Mouse (Mus musculus) intestine, embryonic 16.5 days (tissue): ENCODE data around the gene Dvl3. TPM values are rescaled to one million over a fixed set of nuclear protein-coding genes. Genes with fewer than 3 reads are reported as not detected.

Experiments
- ATAC-seq: fragments of 200-750 bp; cut with Nextera tagmentation; 2 replicates; pipeline ENCODE4 v1.8.0; 2017; ENCODE audit warnings: moderate TSS enrichment, moderate library complexity
- H3K27ac ChIP-seq: fragments of 300-500 bp; sonication (generic); 2 replicates; pipeline ENCODE4 v1.5.1; 2014; ENCODE audit warnings: mild to moderate bottlenecking, low read length
- H3K27me3 ChIP-seq: fragments of 300-500 bp; sonication (generic); replicated peaks from 2 replicates; pipeline ENCODE4 v1.6.1; 2014; ENCODE audit warnings: low read length, control low read depth, mixed read lengths; ENCODE audit not compliant: control insufficient read depth, insufficient read depth
- H3K36me3 ChIP-seq: fragments of 300-500 bp; sonication (generic); 2 replicates; pipeline ENCODE4 v1.6.1; 2014; ENCODE audit warnings: low read length, control low read depth; ENCODE audit not compliant: control insufficient read depth, insufficient read depth
- H3K4me1 ChIP-seq: fragments of 300-500 bp; sonication (generic); 2 replicates; pipeline ENCODE4 v1.6.1; 2014; ENCODE audit warnings: low read length, control low read depth, mixed read lengths; ENCODE audit not compliant: control insufficient read depth, insufficient read depth
- H3K4me2 ChIP-seq: fragments of 300-500 bp; sonication (generic); 2 replicates; pipeline ENCODE4 v1.6.1; 2014; ENCODE audit warnings: low read depth, low read length, control low read depth
- H3K4me3 ChIP-seq: fragments of 300-500 bp; sonication (generic); 2 replicates; pipeline ENCODE4 v1.5.1; 2014; ENCODE audit warnings: mild to moderate bottlenecking, low read length
- H3K9ac ChIP-seq: fragments of 300-500 bp; sonication (generic); 2 replicates; pipeline ENCODE4 v1.6.1; 2014; ENCODE audit warnings: low read depth, low read length
- H3K9me3 ChIP-seq: fragments of 300-500 bp; sonication (generic); 2 replicates; pipeline ENCODE4 v1.6.1; 2016; ENCODE audit warnings: low read length, control low read depth; ENCODE audit not compliant: control insufficient read depth
- WGBS: fragments of 180-500 bp; shearing (Covaris S2); extraction: QIAGEN DNeasy Blood & Tissue Kit; methylation state at CpG from one replicate; pipeline ENCODE4 v1.1.7; 2014; 5-methylcytosine and 5-hydroxymethylcytosine counted together
- polyA plus RNA-seq: library from polyadenylated mRNA; unstranded; fragments of >200 nt; fragmentation: Nextera tagmentation; extraction: Ambion mirVana; gene quantifications from 2 replicates; pipeline ENCODE4 v1.2.1, GENCODE M21; 2015

Dvl3 gene
- polyA plus RNA-seq: 15.7 and 18.5 TPM in 2 replicates

DNA sequence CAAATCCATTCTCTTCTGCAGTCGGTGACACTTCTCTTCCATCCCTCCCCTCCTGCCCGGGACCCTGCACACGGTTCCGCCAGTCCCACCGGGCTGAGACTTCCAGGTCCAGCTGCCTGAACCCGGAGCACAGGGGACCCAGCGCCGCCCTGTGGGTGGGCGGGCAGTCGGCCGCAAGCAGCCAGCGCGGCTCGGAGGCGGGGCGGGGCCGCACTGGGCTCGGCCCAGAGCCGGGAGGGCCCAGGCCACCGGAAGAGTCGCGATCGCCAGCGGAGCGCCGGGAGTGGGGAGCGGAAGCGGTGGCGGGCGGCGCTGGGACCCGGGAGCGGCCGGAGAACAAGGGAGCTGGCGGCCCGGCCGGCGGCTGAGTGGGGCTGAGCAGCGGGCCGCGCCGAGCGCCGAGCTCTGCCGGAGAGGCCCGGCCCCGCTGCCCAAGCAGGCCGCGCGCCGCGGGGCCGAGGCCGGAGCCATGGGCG is at the start of gene Dvl3:
Gene Dvl3, plus strand, starts transcription at position 257 of the 476 bp plus-strand sequence.
- no peaks in the 10 kb centered on the region for H3K9me3 ChIP-seq
- ATAC-seq: peak; percentile 98
- peak within 1 kb of the TSS; percentile 83 for H3K4me2 ChIP-seq
- H3K4me1 ChIP-seq: peaks cover 16% of the 10 kb centered on the region
- peak within 1 kb of the TSS; percentile 90 for H3K4me3 ChIP-seq
- peak within 1 kb of the TSS; percentile 88 for H3K27ac ChIP-seq
- H3K36me3 ChIP-seq: no peaks in the 10 kb centered on the region
- under 1% methylated on average over 43 of the region's 55 CpGs for WGBS
- no peaks in the 10 kb centered on the region for H3K27me3 ChIP-seq
- peak within 1 kb of the TSS; percentile 93 for H3K9ac ChIP-seq

DNA sequence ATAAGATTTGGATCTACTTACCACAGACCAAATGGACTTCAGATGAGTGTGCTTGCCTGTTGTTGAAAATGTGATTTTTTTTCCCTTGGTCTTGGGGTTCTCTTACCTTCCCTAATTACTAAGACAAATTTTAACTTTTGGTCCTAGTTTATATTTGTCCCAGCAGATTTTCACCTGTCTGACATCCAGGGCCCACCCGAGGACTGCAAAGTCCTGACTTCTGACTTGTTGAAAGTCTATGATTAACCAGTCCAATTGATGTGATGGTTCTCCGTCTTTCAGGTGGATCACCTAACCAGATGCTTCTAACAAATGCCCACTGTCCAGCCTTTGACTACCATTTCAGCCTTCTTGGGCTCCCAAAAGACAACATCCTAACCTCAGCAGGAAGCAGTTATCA is 45.8 kb upstream of the Dvl3 start:
- no peak overlapping the region for H3K27ac ChIP-seq
- H3K9me3 ChIP-seq: no peaks in the 10 kb centered on the region
- no peak for ATAC-seq
- no peak overlapping the region for H3K9ac ChIP-seq
- no peaks in the 10 kb centered on the region for H3K36me3 ChIP-seq
- H3K4me1 ChIP-seq: no peaks in the 10 kb centered on the region
- no peak overlapping the region for H3K4me2 ChIP-seq
- no peaks in the 10 kb centered on the region for H3K27me3 ChIP-seq
- 93% methylated on average over 2 of the region's 2 CpGs for WGBS
- no peak overlapping the region for H3K4me3 ChIP-seq

DNA sequence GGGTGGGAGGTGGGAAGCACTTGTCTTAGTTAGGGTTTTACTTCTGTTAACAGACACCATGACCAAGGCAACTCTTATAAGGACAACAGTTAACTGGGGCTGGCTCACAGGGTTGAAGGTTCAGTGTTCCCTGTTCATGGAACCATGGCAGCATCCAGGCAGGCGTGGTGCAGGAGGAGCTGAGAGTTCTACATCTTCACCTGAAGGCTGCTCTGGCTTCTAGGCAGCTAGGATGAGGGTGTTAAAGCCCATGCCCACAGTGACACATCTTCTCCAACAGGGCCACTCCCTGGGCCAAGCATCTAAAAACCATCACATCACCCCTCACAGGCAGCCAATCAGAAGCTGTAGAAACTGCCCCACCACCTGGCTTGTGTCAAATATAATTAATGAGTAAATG is 45.1 kb upstream of the Dvl3 start:
- H3K36me3 ChIP-seq: no peaks in the 10 kb centered on the region
- no peak overlapping the region for H3K9ac ChIP-seq
- H3K4me3 ChIP-seq: no peak overlapping the region
- no peak overlapping the region for H3K4me2 ChIP-seq
- H3K4me1 ChIP-seq: no peaks in the 10 kb centered on the region
- ATAC-seq: no peak
- H3K9me3 ChIP-seq: no peaks in the 10 kb centered on the region
- no peaks in the 10 kb centered on the region for H3K27me3 ChIP-seq
- H3K27ac ChIP-seq: no peak overlapping the region
- WGBS: 68% methylated on average over 1 of the region's 1 CpGs

DNA sequence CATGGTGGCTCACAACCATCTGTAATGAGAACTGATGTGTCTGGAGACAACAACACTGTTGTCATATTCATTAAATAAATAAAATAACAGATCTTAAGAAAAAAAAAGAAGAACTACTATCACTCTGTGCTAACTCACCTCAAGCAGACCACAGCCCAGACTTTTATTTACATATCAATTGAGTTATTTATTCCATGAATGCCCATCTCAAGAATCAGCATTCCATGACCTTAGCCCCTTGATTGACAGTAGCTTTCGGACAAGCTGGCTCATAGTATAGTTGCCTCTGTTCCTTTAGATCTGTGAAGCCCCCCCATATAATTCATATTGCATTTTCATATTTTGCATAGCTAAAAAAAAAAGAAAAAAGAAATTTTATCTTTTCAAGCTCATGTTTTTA is 43.0 kb upstream of the Dvl3 start:
- ATAC-seq: no peak
- Histone ChIP-seq H3K27ac (no peak overlapping the region), H3K36me3 (no peaks in the 10 kb centered on the region), H3K27me3 (no peaks in the 10 kb centered on the region), H3K9me3 (no peaks in the 10 kb centered on the region), H3K4me3 (no peak overlapping the region), H3K4me1 (peaks cover 5% of the 10 kb centered on the region; the same call in 1 of the 2 replicates), H3K9ac (no peak overlapping the region), H3K4me2 (no peak overlapping the region)
- WGBS: 86% methylated on average over 1 of the region's 1 CpGs

DNA sequence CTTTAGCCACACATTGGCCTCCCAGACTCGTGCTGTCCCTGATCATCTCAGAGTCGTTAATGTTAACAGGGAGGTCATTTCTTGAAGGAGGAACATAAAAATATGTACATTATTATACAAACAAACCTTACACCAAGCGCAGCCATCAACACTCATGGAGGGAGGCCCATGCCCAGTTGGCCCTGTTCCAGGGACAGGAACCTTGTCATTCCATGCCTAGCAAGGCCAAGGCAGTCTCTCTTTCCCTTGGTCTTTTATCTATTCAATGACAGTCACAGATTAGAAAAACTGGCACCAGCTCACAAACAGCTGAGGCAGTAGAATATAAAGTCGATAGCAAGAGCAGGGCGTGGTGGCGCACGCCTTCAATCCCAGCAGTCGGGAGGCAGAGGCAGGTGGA is 42.6 kb upstream of the Dvl3 start:
- H3K4me3 ChIP-seq: no peak overlapping the region
- peaks cover 5% of the 10 kb centered on the region; the same call in 1 of the 2 replicates for H3K4me1 ChIP-seq
- H3K27ac ChIP-seq: no peak overlapping the region
- H3K4me2 ChIP-seq: no peak overlapping the region
- WGBS: 87% methylated on average over 8 of the region's 8 CpGs
- no peaks in the 10 kb centered on the region for H3K9me3 ChIP-seq
- ATAC-seq: no peak
- no peak overlapping the region for H3K9ac ChIP-seq
- no peaks in the 10 kb centered on the region for H3K27me3 ChIP-seq
- no peaks in the 10 kb centered on the region for H3K36me3 ChIP-seq

DNA sequence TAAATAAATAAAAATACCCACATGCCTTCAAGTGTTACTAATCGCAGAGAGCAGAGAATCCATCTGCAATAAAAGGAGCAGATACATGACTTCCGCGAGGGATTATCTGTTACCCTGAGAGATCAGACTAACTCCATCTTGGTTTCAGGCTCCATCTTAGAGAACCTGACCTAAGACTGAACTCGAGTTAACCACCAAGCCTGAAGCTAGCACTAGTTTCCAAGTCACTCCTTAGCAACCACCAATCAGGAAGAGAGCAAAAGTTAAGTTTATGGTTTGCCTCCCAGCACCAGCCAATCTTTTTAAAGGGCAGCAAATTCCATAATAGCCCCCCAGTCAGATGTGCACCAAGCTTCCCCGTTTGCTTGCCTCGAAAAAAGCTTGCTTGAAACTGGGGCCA is 42.0 kb upstream of the Dvl3 start:
- Histone ChIP-seq H3K4me3 (no peak overlapping the region), H3K4me2 (no peak overlapping the region), H3K36me3 (no peaks in the 10 kb centered on the region), H3K9me3 (no peaks in the 10 kb centered on the region), H3K27me3 (no peaks in the 10 kb centered on the region), H3K4me1 (peaks cover 5% of the 10 kb centered on the region; the same call in 1 of the 2 replicates), H3K27ac (no peak overlapping the region), H3K9ac (no peak overlapping the region)
- no peak for ATAC-seq
- 81% methylated on average over 6 of the region's 6 CpGs for WGBS

DNA sequence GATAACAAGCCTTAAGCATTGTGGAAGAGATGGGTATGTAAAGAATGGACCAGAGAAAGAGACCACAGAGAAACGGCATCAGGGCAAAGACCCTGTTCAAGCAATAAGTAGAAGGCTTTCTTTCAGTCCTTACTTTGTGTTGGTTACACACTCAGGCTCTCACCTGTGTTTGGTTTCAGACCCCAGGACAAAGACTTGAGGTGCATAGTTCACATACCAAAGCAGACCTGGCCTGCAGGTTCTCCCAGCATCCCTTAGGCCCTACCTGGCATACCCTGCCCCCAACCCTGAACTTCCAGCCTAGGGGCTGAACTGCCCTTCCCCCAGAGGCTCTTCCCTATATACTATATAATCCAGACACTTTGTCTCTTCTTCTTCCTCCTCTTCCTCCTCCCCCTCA is 41.4 kb upstream of the Dvl3 start:
- Histone ChIP-seq H3K27ac (no peak overlapping the region), H3K9me3 (no peaks in the 10 kb centered on the region), H3K4me1 (peaks cover 5% of the 10 kb centered on the region; the same call in 1 of the 2 replicates), H3K27me3 (no peaks in the 10 kb centered on the region), H3K9ac (no peak overlapping the region), H3K4me3 (no peak overlapping the region), H3K36me3 (no peaks in the 10 kb centered on the region), H3K4me2 (no peak overlapping the region)
- no peak for ATAC-seq
- 76% methylated on average over 1 of the region's 1 CpGs for WGBS

DNA sequence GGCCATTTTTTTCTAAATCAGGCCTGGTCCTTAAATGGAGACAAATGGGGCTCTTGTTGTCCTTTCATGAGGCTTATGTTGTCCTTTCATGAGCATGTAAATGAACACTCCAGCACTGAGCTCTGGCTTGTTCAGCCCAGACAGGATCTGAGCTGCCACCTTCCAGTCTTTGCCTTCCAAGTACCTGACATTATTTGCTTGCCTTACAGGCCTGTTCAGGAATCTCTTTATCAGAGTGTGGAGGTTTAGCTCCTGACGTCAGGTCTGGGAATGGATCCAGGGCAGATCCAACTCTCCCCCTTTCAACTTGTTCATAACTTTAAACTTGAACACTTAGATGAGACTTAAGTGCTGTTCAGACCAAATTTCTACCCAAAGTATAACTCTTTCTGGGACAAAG is 39.9 kb upstream of the Dvl3 start:
- Histone ChIP-seq H3K27ac (peak overlapping the region; percentile 9; the same call in 1 of the 2 replicates), H3K4me3 (no peak overlapping the region), H3K4me1 (peaks cover 5% of the 10 kb centered on the region; the same call in 1 of the 2 replicates), H3K9ac (no peak overlapping the region), H3K9me3 (no peaks in the 10 kb centered on the region), H3K27me3 (no peaks in the 10 kb centered on the region), H3K4me2 (no peak overlapping the region), H3K36me3 (no peaks in the 10 kb centered on the region)
- WGBS: 12% methylated on average over 1 of the region's 1 CpGs
- peak; percentile 62 for ATAC-seq

DNA sequence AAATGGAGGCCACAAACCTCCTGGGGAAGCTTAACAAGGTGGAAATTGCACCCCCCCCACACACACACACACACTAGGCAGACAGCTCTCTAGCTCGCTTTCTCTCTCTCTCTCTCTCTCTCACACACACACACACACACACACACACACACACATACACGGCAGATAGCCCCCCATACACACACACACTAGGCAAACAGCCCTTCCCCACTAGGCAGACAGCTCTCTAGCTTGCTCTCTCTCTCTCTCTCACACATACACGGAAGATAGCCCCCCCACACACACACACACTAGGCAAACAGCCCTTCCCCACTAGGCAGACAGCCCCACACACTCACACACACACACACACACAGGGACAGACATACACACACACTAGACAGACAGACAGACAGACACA is 39.5 kb upstream of the Dvl3 start:
- Histone ChIP-seq H3K36me3 (no peaks in the 10 kb centered on the region), H3K4me1 (peaks cover 5% of the 10 kb centered on the region; the same call in 1 of the 2 replicates), H3K4me3 (no peak overlapping the region), H3K9ac (no peak overlapping the region), H3K4me2 (no peak overlapping the region), H3K27ac (peak overlapping the region; percentile 9; the same call in 1 of the 2 replicates), H3K27me3 (no peaks in the 10 kb centered on the region), H3K9me3 (no peaks in the 10 kb centered on the region)
- WGBS: 55% methylated on average over 3 of the region's 3 CpGs
- no peak; the same call in 1 of the 2 replicates for ATAC-seq

DNA sequence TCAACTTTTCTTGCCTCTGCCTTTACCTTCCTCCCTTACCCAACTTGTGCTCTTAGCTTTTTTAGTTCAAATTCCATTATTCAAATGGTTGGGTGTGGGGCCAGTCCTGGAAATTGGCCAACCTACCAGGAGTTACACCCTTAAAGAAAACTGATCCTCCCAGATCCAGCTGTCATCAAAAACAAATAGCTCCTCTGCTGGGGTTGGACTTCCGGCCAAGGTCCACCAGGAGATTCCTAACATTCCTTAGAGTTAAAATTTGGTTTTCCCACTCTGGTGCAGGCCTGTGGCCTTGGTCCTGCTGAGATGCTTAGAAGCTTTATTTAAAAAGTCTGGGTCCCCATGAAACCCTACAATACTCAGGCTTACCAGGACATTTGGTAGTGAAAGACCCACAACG is 38.3 kb upstream of the Dvl3 start:
- H3K9ac ChIP-seq: no peak overlapping the region
- ATAC-seq: peak; percentile 34; the same call in 1 of the 2 replicates
- 55% methylated on average over 2 of the region's 2 CpGs for WGBS
- H3K4me1 ChIP-seq: peaks cover 5% of the 10 kb centered on the region; the same call in 1 of the 2 replicates
- H3K36me3 ChIP-seq: no peaks in the 10 kb centered on the region
- H3K27ac ChIP-seq: no peak overlapping the region
- H3K27me3 ChIP-seq: no peaks in the 10 kb centered on the region
- no peak overlapping the region for H3K4me3 ChIP-seq
- H3K9me3 ChIP-seq: no peaks in the 10 kb centered on the region
- H3K4me2 ChIP-seq: no peak overlapping the region
